Mouse (Mus musculus): ENCODE measurements at regions not wholly inside any gene's neighbourhood (a gene's known extent, or its start where the extent isn't known, plus 50 kb on each side); places are given as distances from the start of the nearest gene placed in this dataset.

DNA sequence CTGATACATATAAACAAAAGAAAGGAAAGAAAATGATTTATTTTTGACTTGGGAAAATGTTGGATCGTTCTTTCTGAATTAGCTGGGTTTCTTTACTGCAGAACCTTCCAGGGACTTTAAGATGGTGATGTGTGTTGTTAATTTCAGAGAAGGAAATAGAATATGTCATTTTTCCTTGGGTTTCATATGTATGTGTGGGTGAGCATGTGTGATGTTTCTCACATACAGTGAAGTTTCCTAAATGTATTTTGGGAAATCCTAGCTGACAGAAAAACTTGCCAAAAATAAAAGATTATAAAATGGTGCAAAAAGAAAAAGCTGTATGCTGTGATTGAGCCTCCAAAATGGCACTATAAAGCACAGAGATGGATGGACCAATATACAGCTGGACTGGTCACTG lies 319.2 kb downstream of the Lmx1a start:
- no peak for DNase-seq (ENCODE audit: low read depth, low spot score)

DNA sequence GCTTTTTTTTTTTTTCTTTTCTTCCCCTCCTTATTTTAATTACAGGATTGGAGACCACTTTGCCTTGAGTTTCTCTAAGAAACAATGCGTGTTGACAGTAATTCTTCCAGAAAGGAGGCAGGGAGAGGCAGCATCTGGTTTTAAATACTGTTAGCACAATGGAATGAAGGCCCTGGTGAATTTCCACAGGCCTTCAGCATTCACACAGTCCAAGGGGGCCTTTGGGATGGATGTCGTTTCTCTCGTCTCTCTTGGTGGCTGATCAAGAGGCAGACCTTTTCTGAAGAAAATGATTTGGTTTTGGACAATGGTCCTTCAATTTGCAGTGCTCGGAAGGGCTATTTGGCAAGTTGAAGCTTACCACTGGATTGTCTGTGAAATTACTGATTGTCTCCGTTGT lies 321.4 kb downstream of the Lmx1a start:
- DNase-seq (ENCODE audit: low read depth, low spot score) = peak; percentile 10

DNA sequence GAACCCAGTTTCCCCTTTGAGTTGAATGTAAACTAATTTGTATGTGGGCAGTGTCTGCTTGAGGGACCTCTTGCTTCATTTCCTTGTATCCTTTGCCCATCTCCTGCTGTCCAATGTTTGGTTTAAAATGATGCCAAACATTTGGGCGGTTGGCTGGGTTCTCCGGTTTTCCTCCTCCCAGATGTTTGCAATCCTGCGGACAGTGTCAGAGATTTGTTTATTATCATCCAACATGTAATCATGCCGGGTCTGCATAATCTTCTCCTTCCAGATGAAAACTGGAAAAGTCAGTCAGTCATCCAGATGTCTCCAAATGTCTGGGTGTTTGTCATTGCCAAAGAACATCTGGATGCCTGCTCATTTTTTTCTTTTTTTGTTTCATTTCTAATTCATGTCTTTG lies 323.0 kb downstream of the Lmx1a start:
- DNase-seq (ENCODE audit: low read depth, low spot score) = peak; percentile 51

DNA sequence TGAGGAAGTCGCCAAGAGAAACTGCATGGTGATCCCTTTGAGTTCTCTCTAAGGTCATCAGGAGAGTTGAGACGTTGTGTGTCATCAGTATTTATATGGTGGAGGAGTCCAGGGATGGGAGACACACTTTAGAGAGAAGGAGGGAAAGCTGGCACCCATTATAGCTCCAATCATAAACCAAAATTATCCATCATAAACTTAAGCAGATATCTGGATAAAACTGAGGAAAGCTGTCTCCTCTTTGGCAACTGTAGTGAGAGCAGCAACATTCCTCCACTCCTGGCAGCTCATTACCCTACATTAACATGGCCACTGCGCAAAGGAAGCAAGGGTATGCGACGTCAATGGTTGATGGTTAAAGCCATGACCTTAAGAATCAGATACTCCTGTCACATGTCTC lies 323.6 kb downstream of the Lmx1a start:
- DNase-seq (ENCODE audit: low read depth, low spot score) = no peak

DNA sequence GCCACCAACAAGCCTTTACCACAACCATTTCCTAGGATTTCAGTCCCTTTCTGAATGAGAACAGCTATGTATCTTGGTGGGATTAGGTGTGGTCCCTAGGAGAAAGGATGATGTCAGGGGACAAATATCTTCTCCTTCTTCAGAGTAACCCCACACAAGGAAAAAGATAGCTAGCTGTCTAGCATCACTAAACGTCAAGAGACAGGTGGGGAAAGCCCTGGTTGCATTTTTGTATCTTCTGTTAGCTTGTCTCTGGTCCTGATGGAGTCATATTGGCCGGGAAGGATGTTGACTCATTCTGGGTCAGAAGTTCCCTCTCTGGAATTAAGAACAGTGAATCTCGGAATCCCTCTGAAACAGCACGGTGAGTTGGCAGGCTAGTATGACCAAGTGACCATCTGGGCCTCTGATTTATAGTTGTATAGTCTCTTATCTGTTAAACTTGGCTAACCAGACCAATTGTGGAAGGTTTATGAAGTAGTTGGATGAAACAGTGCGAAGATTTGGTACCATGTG lies 327.4 kb downstream of the Lmx1a start:
- peak; percentile 11 for DNase-seq (ENCODE audit: low read depth, low spot score)

DNA sequence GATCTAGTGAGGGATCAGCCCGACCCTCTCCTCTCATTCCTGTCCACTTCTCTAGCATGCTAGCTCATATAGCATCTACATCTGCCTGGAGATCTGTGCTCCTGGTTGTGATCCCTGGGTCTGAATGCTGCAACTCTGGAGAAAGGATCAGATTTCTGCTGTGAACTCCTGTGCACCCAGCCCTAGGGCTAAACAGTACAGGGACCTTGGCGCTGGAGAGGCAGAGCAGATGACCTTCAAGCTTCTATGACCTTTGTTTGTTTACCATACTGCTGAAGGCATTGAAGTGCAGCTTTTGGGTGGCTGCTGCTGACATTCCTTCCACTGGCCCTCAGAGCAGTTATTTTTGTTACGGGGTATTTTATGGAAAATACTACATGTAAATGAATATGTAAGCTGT lies 337.4 kb downstream of the Lmx1a start:
- no peak for DNase-seq (ENCODE audit: low read depth, low spot score)

DNA sequence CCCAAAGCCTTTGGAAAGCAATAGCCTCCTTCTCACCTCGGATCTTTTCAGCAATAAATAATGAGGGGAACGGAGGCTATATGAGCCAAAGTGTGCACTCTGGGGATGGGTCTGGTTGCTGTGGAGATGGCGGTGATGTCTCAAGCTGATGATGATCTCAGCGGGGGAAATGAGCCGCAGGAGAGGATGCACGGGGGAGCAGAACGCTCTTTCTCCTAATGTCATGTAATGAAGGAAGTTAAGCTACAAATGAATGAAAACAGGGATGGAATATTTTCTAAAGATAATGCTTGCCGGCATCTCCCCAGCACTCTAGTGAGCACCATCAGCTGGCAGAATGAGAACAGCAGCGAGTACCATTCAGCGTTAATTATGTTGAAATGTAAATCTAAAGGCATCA lies 355.7 kb downstream of the Lmx1a start:
- DNase-seq (ENCODE audit: low read depth, low spot score) = peak; percentile 6

DNA sequence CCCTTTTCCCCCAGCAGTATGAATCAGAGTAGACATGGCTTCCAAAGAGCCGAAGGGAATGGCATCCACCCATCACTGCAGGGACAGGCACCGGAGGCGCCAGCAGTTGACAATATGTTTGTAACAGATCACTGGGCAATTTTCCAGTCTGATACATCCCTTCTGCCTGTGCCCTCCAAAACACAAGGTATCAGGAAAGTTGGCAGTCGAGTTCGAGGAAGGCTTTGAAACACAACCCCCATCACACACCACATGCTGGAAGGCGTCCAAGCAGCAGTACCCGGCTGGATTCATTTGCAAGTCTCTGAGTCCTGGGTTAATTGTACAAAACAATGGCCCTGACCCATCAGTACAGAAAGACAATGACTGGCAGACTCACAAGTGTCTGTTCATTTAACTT lies 357.3 kb downstream of the Lmx1a start:
- DNase-seq (ENCODE audit: low read depth, low spot score) = no peak

DNA sequence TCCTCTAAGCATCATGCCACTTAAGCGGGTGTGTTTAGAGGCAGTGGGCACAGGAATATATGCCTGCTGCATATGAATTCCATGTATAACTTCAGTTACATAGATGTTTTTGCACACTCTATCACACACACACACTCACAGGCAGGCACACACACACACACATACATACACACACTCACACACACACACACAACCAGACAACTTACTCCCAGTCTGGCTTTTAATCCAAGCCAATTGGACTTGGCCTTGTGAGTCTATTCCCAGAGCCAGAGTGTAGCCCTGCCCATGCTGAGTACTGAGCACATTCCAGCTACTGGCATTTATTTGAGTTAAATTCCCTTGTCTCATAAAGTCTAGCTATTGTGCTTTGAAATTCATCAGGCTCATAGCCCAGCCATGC lies 357.7 kb downstream of the Lmx1a start:
- DNase-seq (ENCODE audit: low read depth, low spot score) = no peak

DNA sequence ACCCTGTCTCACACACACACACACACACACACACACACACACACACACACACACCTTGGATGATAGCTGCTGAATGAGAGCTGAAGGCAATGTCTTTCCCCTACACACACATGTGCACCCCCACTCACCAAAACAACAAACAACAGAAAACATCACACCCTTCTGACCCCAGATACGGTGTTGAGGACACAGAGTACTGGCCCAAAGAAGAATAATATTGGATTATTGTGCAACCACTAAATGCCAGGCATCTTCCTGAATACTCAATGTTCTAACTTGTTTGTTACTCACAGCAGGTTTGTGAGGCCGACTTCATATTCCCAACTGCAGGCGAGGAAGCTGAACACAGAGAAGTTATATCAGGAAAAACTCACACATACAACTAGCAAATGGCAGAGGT lies 360.9 kb downstream of the Lmx1a start:
- no peak for DNase-seq (ENCODE audit: low read depth, low spot score)

DNA sequence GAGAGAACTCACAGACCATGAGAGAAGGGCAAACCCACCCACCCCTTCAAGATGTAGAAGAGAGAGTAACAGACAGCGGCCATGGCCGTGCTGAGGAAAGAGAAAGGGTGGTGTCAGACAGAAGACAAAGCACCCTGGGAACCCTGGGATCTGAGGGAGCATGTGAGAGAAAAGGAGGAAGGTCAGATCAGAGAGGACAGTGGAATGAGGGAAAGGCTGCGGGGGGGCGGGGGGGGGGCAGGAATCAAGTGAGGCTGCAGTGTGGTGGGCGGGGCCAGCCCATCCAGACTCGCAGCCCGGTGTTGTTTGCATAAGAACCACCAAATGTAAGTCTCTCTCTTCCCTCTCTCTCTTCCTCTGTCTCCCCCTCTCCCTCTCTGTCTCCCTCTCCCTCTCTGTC lies 367.4 kb downstream of the Lmx1a start:
- DNase-seq (ENCODE audit: low read depth, low spot score) = no peak

DNA sequence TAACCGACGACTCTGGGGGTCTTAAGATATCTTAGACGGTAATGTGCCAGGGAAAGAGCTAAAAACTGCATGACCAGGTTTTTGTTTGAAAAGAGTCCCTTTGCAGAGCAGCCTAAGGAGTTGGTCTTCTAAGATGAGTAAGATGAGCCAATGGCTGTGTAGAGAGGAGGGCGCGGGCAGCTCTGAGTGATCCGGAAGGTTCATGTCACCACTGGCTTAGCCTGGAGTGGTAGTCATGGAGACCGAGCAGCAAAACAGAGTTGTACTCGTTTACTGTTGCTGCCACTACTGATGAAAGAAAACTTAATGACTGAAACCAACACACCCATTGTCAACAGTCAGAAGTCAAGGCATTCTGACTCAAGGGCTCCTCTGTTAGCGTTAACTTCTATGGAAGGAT lies 368.4 kb downstream of the Lmx1a start:
- DNase-seq (ENCODE audit: low read depth, low spot score) = no peak

DNA sequence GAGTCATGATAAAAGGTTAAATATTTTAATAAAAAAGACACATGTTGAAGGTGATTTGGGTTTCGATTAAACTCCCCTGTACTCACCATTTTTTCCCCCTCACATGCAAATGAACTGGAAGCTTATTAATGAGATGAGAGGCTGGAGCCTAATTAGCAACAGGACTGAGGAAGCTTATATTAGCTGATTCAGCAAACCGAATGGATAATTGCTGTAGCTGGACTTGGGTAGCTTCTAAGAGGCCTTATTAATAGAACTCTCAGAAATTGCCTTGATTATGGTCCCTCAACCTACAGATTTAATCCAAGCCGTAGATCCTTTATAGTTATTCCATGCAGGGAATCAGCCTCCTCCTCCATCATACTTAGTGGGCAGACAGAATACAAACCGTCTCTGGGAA lies 369.7 kb downstream of the Lmx1a start:
- no peak for DNase-seq (ENCODE audit: low read depth, low spot score)

DNA sequence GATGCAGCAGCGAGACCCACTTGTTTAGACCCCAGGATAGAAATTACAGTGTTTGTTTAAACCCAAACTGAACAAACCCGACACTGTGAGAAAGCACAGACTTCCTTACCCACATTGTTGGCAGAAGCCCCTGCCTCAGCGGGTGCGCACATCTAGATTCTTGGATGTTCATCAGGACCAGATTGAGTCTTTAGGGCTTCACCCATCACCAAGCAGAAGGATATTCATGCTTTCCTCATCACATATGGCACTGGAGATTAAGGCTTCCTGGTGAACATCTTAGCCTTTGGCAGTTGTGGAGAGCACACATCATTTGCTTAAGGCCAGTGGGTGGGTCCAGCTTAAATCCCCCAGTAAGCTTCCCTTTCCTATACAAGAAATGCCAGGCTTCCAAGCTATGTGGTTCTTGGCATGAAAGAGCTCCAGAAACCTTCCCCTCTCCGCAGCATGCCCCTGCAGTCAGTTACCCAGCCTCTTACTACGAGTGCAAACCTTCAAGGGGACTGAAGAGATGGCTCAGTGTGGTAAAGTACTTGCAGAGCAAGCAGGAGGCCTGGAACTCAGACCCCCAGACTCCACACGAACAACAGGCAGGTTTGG lies 367.9 kb downstream of the Pbx1 start:
- DNase-seq (ENCODE audit: low read depth, low spot score) = no peak

DNA sequence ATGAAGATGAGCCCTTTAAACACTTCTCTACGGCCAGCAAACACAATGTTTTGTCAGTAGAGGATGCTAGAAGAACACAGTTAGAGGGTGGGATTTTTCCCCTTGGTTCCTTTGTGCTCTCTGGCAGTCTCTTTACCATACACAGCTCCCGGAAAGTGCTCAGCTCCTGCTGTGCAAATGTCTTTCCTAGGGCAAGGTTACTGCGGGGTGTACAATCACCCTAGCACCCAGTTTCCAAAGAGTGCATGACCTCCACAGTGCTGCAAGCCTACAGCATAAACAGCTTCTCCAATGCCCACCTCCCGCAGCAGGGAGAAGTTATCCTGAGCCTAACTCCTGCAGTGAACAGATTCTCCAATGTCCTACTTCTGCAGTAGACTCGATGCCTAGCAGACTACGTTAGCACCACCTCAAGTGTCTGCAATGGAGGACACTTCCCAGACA lies 366.4 kb downstream of the Pbx1 start:
- no peak for DNase-seq (ENCODE audit: low read depth, low spot score)

DNA sequence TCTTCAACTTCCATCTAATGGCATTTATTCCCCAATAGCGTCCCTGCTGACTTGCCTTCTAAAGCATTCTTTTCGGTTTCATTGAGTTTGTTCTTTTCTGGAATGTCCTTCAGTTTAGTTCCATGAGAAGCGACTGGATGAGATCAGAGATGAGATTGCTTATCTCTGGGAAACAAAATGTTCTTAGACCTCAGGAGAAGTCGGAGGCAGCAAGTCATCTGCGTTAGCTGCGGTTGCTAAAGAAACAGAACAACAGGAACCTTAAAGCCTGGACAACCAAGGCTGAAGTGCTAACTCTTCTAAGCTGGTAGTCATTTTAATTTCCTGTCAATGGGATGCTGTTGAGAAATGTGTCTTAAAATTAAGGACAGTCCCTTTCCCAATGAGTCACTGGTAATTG lies 365.3 kb downstream of the Pbx1 start:
- peak; percentile 56 for DNase-seq (ENCODE audit: low read depth, low spot score)

DNA sequence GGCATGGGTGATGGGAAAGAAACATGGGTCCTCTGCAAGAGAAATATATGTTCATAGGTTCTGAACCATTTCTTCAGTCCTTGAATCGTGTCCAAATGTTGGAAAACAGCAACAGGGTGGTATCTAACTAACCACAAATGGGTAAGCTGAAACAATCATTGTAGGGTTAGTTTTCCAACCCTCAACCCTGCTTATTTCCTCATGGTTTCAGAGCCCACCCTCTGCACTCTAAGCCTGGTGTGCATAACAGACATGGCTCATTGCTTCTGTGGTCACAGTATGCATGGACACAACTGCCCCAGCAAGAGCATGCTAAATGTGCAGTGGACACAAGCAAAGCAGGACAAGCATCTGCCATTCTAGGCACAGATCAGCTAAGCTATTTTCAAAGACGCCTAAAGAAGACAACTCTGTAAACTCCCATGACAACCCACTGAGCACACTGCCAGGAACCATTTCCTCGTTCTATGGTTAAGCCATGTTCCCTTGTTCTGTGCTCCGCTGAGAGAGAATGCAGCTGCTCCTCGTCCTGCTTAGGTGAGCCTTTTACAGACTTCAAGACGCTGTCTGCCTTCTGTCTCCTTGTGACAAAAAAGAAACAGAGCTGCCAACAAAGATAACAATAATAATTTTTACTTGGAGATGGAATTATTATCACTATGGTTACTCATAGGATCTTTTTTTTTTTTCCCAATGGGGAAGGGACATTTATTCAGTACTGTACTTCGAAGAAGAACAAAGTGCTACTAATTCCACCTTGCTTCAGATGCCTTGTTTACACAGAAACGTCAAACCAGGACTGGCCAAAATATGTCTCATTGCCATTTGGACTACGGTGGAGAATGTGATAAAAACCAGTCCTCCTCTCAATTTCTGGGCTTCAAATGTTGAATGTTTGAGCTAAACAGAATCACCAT lies 363.8 kb downstream of the Pbx1 start:
- DNase-seq (ENCODE audit: low read depth, low spot score) = no peak

DNA sequence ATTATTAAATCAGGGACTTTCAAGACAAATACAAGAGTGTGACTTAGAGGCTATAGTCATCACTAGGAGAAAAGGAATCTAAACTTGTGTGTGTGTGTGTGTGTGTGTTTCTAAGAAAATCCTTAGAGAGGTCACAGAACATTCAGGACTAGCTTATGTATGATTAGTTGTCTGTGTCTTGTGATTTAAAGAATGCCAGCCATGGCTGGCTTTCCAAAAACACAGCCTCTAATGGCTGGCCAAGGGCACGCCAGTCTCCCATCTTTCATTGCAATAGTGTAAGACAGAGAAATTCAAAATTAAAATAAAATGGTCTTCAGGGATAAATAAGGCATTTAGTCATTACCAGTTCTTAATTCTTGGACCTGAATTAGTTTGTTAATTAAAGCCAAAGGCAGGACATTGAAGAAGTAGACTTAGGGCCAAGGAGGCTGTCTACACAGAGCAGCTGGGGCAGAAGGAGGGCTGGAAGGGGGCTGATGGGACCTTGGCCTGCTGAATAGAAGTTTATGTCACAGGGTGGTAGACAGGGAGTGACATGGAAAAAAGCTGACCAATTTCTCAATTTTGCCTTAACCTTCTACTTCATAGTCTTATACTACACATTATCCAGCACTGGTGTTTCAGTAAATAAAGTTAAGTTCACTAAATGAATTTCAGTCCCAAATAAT lies 363.0 kb downstream of the Pbx1 start:
- no peak for DNase-seq (ENCODE audit: low read depth, low spot score)

Measured in skeletal muscle tissue, adult 2 months (tissue).